Mouse (Mus musculus) T-helper 1 cell (primary cell): ENCODE measurements at regions not wholly inside any gene's neighbourhood (a gene's known extent, or its start where the extent isn't known, plus 50 kb on each side); places are given as distances from the start of the nearest gene placed in this dataset.

ENCODE experiments used
- in situ Hi-C: fragments of 300-600 bp; cut with MboI, MseI; formaldehyde crosslinking; loops from one replicate; pipeline ENCODE4 v1.15.1; 2025; ENCODE audit warnings: high pct_unique_total_duplicates

GRCm38 (mm10) chr9:41593998-41594397 is 432.5 kb upstream of the Ubash3b start:
- in situ Hi-C loops = no loop called here

GRCm38 (mm10) chr9:41592900-41593690 is 431.6 kb upstream of the Ubash3b start:
- in situ Hi-C loops = no loop called here

- in situ Hi-C loops = no loop called here
These were observed 430.6 kb upstream of the Ubash3b start for GRCm38 (mm10) chr9:41592101-41592500.

- in situ Hi-C loops = no loop called here
These were observed 428.7 kb upstream of the Ubash3b start for GRCm38 (mm10) chr9:41590164-41590563.

- in situ Hi-C loops = no loop called here
These were observed 427.2 kb upstream of the Ubash3b start for GRCm38 (mm10) chr9:41588466-41589425.

GRCm38 (mm10) chr9:41587762-41588161 is 426.3 kb upstream of the Ubash3b start:
- in situ Hi-C loops = no loop called here

- in situ Hi-C loops = no loop called here
These were observed 425.6 kb upstream of the Ubash3b start for GRCm38 (mm10) chr9:41586966-41587570.

GRCm38 (mm10) chr9:41586291-41586690 is 424.8 kb upstream of the Ubash3b start:
- in situ Hi-C loops = no loop called here

GRCm38 (mm10) chr9:41585771-41586170 is 424.3 kb upstream of the Ubash3b start:
- in situ Hi-C loops = no loop called here

GRCm38 (mm10) chr9:41585012-41585411 is 423.5 kb upstream of the Ubash3b start:
- in situ Hi-C loops = no loop called here

GRCm38 (mm10) chr9:41583711-41584329 is 422.3 kb upstream of the Ubash3b start:
- in situ Hi-C loops = no loop called here

- in situ Hi-C loops = no loop called here
These were observed 421.8 kb upstream of the Ubash3b start for GRCm38 (mm10) chr9:41583276-41583675.

- in situ Hi-C loops = no loop called here
These were observed 421.3 kb upstream of the Ubash3b start for GRCm38 (mm10) chr9:41582711-41583236.

GRCm38 (mm10) chr9:41582171-41582570 is 420.7 kb upstream of the Ubash3b start:
- in situ Hi-C loops = no loop called here

- in situ Hi-C loops = no loop called here
These were observed 420.2 kb upstream of the Ubash3b start for GRCm38 (mm10) chr9:41581741-41582140.

- in situ Hi-C loops = no loop called here
These were observed 419.7 kb upstream of the Ubash3b start for GRCm38 (mm10) chr9:41581152-41581551.

GRCm38 (mm10) chr9:41580611-41581041 is 419.1 kb upstream of the Ubash3b start:
- in situ Hi-C loops = no loop called here

GRCm38 (mm10) chr9:41580067-41580466 is 418.6 kb upstream of the Ubash3b start:
- in situ Hi-C loops = no loop called here

GRCm38 (mm10) chr9:41579107-41580014 is 417.9 kb upstream of the Ubash3b start:
- in situ Hi-C loops = no loop called here
